Mouse (Mus musculus) heart, adult 9 months (tissue): ENCODE results near the gene Dlat.
A peak's percentile ranks its signal among the peaks of the same experiment; 100 is the strongest.
"Not testable (repeated sequence)": the region's sequence is repeated elsewhere in the genome, so short reads cannot be mapped to it uniquely, and the experiment has no call there.

ENCODE experiments used
- DNase-seq, 2 experiments: peaks; one replicate each; pipeline ENCODE4 v3.0.0; 2022; ENCODE audit warnings: low spot score in 2 of 2

Dlat gene

DNA sequence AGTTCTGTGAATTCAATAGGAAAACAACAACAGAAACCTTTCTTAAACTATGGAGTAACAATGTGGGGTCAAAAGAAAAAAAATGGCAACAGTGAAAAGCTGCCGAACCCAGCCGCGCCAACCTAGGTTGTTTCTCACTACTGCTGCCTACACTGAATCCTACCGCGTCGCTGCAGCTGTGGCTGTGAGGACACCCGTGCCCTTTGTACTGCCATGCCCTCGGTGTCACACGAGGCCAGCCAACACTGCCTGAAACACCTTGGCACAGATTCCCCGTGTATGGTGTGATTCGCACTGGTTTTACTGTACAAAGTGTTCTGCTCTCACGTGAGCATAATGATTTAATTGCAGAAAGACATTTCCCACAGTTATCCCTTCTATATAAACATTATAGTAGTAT is 851 bp upstream of the Dlat start:
- DNase-seq, result peak; percentile 24 to 35

- no peak for DNase-seq
Observed at GRCm38 (mm10) chr9:50658941-50659388, 615 bp downstream of the Dlat start.

GRCm38 (mm10) chr9:50658391-50658790 is 1.2 kb downstream of the Dlat start:
- no peak for DNase-seq

GRCm38 (mm10) chr9:50650503-50650902 is 9.1 kb downstream of the Dlat start:
- no peak for DNase-seq

- no peak for DNase-seq
Observed at GRCm38 (mm10) chr9:50646826-50647370, 12.7 kb downstream of the Dlat start.

DNA sequence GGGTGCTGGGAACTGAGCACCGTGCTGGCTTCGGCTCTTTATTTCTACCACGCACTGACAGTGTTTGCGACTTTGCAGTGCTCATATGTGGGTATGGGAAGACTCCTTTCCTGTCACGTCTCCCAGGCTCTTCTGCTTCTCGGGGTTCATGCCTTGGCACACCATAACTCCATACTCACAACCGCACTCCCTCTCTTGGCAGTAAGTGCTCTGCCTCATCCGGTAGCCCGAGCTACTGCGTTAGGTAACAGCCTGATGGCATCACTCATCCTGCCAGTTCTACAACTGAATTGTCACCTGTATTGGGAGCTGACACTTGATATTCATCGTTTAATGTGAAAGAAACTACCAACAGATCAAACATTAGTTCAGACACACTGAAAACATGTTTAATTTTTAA is 25.3 kb downstream of the Dlat start:
- no peak for DNase-seq

DNA sequence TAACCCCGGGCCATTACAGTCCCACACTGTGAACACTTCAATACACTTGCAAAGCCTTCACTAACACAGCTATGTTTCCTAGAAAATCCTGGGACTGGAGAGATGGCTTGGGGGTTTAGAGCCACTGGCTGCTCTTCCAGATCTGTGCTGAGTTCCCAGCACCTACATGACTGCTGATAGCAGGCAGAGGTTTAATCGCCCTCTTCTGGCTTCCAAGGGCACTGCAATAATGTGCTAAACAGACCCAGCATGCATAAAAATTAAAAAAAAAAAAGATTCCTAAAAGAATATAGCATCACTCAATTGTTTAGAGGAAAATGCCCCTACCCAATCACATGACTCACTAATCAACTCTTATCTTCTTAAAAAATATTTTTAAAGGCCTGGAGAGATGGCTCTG is 26.5 kb downstream of the Dlat start:
- no peak for DNase-seq

DNA sequence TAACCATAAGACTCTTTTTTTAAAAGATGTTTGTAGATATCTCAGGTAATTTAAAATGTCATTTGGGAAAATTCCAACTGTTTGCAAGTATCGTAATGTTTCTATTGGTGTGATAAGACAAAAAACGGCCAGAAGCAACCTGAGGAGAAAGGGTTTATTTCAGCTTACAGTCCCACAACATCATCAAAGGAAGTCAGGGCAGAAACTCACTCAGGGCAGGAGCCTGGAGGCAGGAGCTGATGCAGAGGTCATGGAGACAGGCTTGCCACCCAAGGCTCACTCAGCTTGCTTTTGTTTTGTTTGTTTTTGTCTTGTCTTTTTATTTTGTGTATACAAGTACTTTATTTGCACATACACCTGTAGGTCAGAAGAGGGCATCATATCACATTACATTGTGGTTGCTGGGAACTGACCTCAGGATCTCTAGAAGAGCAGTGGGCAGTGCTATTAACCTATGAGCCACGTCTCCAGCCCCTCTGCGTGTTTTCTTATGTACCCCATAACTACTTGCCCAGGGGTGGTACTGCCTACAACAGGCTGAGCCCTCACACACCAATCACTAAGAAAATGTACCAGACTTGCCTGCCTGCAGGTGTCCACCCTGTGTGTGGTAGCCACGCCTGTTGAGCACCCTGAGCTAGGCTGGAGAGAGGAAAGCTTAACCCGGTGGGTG is 27.4 kb downstream of the Dlat start:
- DNase-seq, result no peak

DNA sequence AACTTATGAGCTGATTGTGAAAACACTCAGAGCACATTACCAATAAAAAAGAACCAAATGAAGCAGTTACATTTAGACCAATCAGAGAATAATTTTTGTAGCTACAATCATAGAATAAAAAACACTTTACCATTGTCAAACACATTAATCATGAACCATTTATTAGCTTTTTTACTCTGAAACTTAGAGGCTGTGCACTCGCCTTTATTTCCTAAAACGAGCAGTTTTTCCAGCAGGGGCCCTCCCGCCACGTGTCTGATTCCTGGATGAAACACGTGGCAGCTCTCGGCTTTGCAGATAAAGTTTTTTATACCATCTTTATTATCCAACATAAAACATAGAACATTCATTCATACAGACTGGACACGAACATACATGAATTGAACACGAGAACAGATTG is 28.7 kb downstream of the Dlat start:
- not testable (repeated sequence) for DNase-seq

DNA sequence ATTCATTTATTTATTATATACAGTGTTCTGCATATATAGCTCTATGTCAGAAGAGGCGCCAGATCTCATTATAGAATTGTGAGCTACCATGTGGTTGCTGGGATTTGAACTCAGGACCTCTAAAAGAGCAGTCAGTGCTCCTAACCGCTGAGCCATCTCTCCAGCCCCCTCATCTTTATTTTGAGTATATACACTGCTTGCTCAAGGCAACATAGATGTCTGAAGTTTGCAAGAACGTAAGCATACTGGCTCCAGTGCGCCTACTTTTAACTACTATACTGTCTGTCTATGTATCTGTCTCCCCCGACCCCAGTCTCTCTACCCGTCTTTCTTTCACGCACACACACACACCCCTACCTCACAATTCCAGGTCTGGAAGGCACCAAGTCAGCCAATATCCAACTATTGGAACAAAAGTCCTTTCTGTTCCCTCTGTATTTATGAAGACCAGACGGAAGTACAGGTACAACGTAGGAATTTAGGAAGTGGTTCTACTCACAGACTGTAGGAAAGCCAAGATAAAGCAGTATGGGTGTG is 41.7 kb downstream of the Dlat start:
- DNase-seq, result no peak

- peak; percentile 84 to 92 for DNase-seq
Observed at GRCm38 (mm10) chr9:50616766-50617603, 42.6 kb downstream of the Dlat start, which contains the start of the genes Pih1d2 and Nkapd1. TSS of gene Pih1d2 (plus strand) at chr9:50617321. TSS of gene Nkapd1 (minus strand) at chr9:50617464.

DNA sequence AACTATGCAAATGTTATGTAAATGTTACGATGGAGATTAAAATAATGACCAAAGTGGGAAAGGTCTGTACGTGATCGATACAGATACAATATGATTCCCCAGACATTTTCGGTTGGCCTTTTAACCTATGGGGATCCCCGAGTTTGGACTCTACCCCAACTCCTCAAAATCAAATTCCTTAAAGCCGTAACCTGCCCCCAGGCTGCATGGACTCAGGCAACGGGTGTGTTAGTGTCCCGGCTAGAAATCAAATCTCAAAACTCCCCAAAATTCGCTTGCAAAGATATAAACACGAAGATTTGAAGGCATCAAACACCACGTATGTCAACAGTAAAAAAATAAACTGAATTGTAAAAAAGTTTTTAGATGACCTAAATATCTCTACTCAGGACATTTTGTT is 43.4 kb downstream of the Dlat start:
- no peak for DNase-seq

GRCm38 (mm10) chr9:50612115-50612514 is 47.5 kb downstream of the Dlat start:
- DNase-seq, result no peak

- DNase-seq, result no peak
Observed at GRCm38 (mm10) chr9:50604338-50604737, 55.2 kb downstream of the Dlat start.

DNA sequence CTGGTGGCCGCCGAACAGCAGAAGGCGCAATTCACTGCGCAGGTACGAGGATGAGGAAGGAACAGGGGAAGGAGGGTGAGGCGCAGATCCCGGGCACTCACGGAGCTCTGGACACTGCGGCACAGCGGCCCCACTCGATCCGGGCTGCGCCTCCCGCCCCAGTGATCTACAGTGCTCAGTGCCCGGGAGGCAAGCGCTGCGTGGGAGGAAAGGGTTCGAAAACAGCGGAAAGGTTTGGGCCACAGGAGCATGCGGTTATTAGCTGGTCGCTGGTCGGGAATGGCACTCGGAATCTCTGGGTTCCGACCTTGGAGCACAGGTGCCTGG is 55.6 kb downstream of the Dlat start:
- DNase-seq, result no peak

DNA sequence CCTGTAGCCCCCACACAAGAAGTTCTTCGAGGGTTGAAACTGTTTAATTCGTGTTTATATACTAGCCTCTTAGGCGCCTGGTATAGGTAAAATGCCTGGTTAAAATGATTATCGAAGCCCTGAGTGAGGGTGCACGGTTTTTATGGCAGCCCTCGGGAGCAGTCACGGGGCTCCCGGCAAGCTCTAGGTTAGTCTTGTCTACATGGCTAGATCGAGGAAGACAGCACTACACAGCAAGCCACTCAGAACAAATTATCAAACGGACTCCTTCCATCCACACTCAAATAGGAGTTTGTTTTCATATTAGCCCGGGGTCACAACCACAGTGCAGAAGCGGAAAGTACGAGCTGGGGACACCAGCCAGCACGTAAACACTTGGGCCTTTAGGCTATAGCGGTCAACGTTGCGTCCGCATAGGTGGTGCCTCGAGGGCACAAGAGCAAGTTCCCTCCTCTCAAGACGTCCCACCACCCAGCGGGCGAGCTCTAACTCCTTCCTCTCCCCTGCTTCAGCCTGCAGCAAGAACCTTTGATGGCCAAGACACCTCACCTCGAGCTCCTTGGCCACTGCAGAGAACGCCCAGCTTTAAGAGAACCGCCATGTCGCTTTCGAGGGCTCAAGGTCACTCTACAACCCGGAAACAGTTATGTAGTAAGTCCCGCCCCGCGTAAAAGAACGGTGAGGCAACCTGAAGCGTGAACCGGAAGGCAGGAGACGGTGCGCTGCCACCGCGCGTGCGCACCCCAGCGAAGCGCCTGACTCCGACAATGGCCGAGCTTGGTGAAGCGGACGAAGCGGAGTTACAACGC is 56.2 kb downstream of the Dlat start, which contains the start of the genes Sdhd and Timm8b:
TSS of gene Sdhd (minus strand) at position 624 of the 809 bp plus-strand sequence.
TSS of gene Timm8b (plus strand) at position 722 of the 809 bp plus-strand sequence.
- DNase-seq, result peak; percentile 92 to 95

- DNase-seq, result no peak
Observed at GRCm38 (mm10) chr9:50602055-50602845, 57.3 kb downstream of the Dlat start.

GRCm38 (mm10) chr9:50601536-50601935 is 58.0 kb downstream of the Dlat start:
- no peak for DNase-seq

- no peak for DNase-seq
Observed at GRCm38 (mm10) chr9:50596973-50597372, 62.6 kb downstream of the Dlat start.

GRCm38 (mm10) chr9:50594794-50595417 is 64.7 kb downstream of the Dlat start:
- no peak for DNase-seq
